Mouse (Mus musculus) limb, embryonic 11.5 days (tissue): ENCODE data around the gene Slc25a44. TPM values are rescaled to one million over a fixed set of nuclear protein-coding genes. Genes with fewer than 3 reads are reported as not detected.
A peak's percentile ranks its signal among the peaks of the same experiment; 100 is the strongest.

Source experiments
- ATAC-seq: fragments of 200-750 bp; cut with Nextera tagmentation; 2 replicates; pipeline ENCODE4 v1.8.0; 2017; ENCODE audit warnings: low read depth; ENCODE audit not compliant: insufficient number of reproducible peaks, low FRiP score, low TSS enrichment
- DNase-seq: peaks from one replicate; pipeline ENCODE4 v3.0.0-alpha.2; 2015; ENCODE audit warnings: low spot score
- H3K27ac ChIP-seq: fragments of 300-500 bp; sonication (generic); replicated peaks from 2 replicates; pipeline ENCODE4 v1.5.1; 2014; ENCODE audit warnings: low read depth, mild to moderate bottlenecking, low read length
- H3K27me3 ChIP-seq: fragments of 300-500 bp; sonication (generic); 2 replicates; pipeline ENCODE4 v1.6.1; 2014; ENCODE audit warnings: mild to moderate bottlenecking, low read length, mixed read lengths; ENCODE audit not compliant: control insufficient read depth, insufficient read depth
- H3K36me3 ChIP-seq: fragments of 300-500 bp; sonication (generic); 2 replicates; pipeline ENCODE4 v1.6.1; 2014; ENCODE audit warnings: mild to moderate bottlenecking, low read length, moderate library complexity, mixed read lengths; ENCODE audit not compliant: control insufficient read depth, insufficient read depth
- H3K4me1 ChIP-seq: fragments of 300-500 bp; sonication (generic); 2 replicates; pipeline ENCODE4 v1.6.1; 2014; ENCODE audit warnings: low read length, mixed read lengths; ENCODE audit not compliant: control insufficient read depth, insufficient read depth
- H3K4me2 ChIP-seq: fragments of 300-500 bp; sonication (generic); 2 replicates; pipeline ENCODE4 v1.6.1; 2014; ENCODE audit warnings: low read depth, mild to moderate bottlenecking, moderate library complexity; ENCODE audit not compliant: severe bottlenecking
- H3K4me3 ChIP-seq: fragments of 300-500 bp; sonication (generic); 2 replicates; pipeline ENCODE4 v1.5.1; 2014; ENCODE audit warnings: low read depth, low read length
- H3K9ac ChIP-seq: fragments of 300-500 bp; sonication (generic); 2 replicates; pipeline ENCODE4 v1.6.1; 2014; ENCODE audit warnings: mild to moderate bottlenecking, low read length
- H3K9me3 ChIP-seq: fragments of 300-500 bp; sonication (generic); 2 replicates; pipeline ENCODE4 v1.6.1; 2016; ENCODE audit warnings: low read length; ENCODE audit not compliant: control insufficient read depth
- WGBS: fragments of 180-500 bp; shearing (Covaris S2); extraction: QIAGEN DNeasy Blood & Tissue Kit; methylation state at CpG from one replicate; pipeline ENCODE4 v1.1.7; 2014; 5-methylcytosine and 5-hydroxymethylcytosine counted together
- polyA plus RNA-seq: library from polyadenylated mRNA; unstranded; fragments of >200 nt; fragmentation: Nextera tagmentation; extraction: Ambion mirVana; gene quantifications from 2 replicates; pipeline ENCODE4 v1.2.1, GENCODE M21; 2014

Slc25a44 gene
- polyA plus RNA-seq = 17.7 and 18.9 TPM in 2 replicates

DNA sequence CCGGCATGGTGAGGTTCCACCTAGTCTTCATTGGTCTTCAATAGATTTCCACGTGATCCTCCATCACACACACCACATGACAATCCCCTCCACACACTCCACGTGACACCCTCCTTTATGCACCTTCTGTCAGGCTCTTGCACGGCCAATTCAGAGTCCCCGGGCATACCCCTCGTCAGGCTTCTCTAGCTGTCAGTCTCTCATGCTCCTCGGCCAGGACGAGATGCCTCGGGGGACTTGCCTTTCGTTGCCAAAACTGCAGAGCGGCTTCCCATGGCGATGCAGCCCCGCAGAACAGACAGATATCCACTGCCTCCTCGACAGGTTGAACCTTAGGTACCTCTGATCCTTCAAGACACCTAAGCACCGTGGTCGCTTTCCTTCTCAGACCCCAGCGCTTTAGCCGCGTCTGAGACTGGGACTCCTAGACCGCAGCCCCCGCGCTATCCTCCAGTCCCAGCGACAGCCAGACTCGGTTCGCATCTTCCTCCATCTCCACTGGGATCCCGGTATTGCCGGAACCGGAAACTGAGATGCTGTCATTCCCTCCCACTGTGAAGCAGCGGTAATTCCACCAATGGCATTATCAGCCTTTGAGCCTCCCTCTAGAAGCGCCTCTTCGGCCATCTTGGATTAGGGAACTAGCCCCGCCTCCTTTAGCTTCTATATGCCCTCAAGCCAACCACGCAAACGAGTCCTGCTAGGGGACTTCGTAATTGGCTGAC lies at the start of gene Slc25a44:
Slc25a44 (minus strand) TSS at position 535 of the 725 bp plus-strand sequence.
- H3K4me2 ChIP-seq = peak within 1 kb of the TSS; percentile 89
- H3K36me3 ChIP-seq = peaks cover 6% of the 10 kb centered on the region; the same call in 1 of the 2 replicates
- ATAC-seq (peak; percentile 96), DNase-seq (peak; percentile 91)
- peak within 1 kb of the TSS; percentile 73 for H3K4me3 ChIP-seq
- H3K9me3 ChIP-seq = no peaks in the 10 kb centered on the region
- H3K9ac ChIP-seq = peak within 1 kb of the TSS; percentile 44
- 1% methylated on average over 35 of the region's 35 CpGs for WGBS
- H3K27ac ChIP-seq = no peak within 1 kb of the TSS
- H3K27me3 ChIP-seq = no peaks in the 10 kb centered on the region
- H3K4me1 ChIP-seq = peaks cover 5% of the 10 kb centered on the region

DNA sequence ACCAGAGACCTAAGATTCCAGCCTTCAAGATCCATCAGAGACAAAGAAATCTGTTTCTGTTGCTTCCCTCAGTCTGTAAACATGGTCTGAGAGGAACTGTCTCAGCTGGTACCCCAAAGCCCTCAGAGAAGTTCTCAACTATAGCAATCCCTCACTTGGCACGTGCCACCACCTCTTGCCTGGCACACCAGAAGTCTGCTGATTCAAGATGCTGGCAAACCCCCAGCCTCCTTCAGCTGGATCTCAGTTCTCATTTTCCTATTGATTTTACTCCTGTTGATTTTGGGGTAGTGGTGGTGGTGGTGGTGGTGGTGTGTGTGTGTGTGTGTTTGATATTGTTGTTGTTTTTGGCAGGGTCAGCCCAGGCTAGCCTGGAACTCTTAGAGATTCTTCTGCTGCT lies 48.6 kb upstream of the Slc25a44 start:
- DNase-seq = no peak
- H3K4me1 ChIP-seq = no peaks in the 10 kb centered on the region
- H3K4me3 ChIP-seq = no peak overlapping the region
- no peaks in the 10 kb centered on the region for H3K9me3 ChIP-seq
- no peaks in the 10 kb centered on the region for H3K27me3 ChIP-seq
- 90% methylated on average over 1 of the region's 1 CpGs for WGBS
- no peak overlapping the region for H3K4me2 ChIP-seq
- no peak for ATAC-seq
- no peaks in the 10 kb centered on the region for H3K36me3 ChIP-seq
- no peak overlapping the region for H3K27ac ChIP-seq
- 0 out of 2 replicates have a peak overlapping the region, but pooled peaks have one; percentile 7 for H3K9ac ChIP-seq

DNA sequence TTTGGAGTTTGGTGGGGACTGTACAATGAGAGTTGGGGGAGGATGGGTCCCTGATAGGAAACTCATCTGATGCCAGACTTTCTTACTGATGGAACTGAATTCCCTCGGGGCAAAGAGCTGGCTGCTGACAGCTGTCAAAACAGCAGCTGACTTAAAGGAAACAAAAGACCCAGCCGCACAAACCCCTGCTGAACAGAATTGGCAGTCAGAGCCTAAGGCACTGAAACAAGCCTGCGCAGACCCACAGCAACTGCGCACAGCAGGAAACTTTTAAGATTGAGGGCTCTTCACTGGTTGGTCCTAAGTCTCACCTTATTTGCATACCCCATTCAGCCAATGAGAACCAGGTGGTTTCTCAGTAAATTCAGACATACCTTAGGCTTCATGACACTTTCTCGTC lies 48.1 kb upstream of the Slc25a44 start:
- DNase-seq (no peak), ATAC-seq (no peak)
- H3K4me1 ChIP-seq = no peaks in the 10 kb centered on the region
- no peak overlapping the region for H3K9ac ChIP-seq
- no peaks in the 10 kb centered on the region for H3K9me3 ChIP-seq
- no peak overlapping the region for H3K4me2 ChIP-seq
- H3K4me3 ChIP-seq = no peak overlapping the region
- no peaks in the 10 kb centered on the region for H3K36me3 ChIP-seq
- 39% methylated on average over 5 of the region's 5 CpGs for WGBS
- H3K27me3 ChIP-seq = no peaks in the 10 kb centered on the region
- no peak overlapping the region for H3K27ac ChIP-seq

DNA sequence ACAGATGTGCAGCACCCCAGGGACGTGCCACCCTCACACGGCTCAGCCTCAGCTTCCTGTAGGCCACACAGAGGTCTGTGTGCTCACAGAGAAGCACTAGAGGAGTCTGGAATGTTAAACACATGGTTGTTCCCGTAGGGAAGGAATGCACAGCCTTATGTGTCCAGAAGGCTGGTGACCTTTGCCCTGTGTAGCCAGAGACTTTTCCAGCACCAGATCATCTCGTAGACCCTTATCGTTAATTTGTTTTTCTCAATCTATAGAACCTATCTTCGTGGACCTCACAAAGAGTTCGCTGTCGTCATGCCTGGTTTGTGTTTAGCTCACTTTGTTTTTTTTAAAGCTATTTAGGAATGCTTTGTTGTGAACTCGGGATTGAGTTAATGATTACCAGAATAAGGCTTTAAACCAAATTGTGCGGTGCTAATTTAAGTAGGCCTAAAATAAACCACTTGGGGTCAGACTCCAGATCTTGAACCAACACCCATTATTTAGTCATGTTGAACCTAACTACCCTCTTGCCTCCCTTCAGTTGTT lies 46.1 kb upstream of the Slc25a44 start:
- no peaks in the 10 kb centered on the region for H3K4me1 ChIP-seq
- no peak overlapping the region for H3K4me3 ChIP-seq
- H3K27me3 ChIP-seq = no peaks in the 10 kb centered on the region
- no peak overlapping the region for H3K4me2 ChIP-seq
- no peak overlapping the region for H3K27ac ChIP-seq
- no peaks in the 10 kb centered on the region for H3K36me3 ChIP-seq
- H3K9me3 ChIP-seq = no peaks in the 10 kb centered on the region
- no peak for ATAC-seq
- DNase-seq = no peak
- H3K9ac ChIP-seq = no peak overlapping the region
- 31% methylated on average over 10 of the region's 10 CpGs for WGBS

DNA sequence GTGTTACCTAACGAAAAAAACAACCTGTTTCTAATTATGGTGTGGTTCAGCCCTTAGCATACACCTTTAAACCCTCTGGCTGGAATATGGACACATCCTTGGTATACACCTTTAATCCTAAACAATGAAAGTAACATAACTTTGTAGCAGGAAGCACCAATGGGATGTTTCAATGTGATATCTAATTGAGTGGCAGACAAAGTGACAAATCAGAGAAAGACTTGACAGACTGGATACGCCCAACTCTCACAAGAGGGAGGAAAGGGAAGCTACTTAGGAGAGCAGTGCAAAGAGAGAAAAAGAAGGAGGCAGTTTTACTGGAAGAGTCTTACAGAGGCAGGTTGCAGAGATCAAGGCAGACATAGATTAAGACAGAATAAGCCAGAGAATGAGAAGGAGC lies 44.5 kb upstream of the Slc25a44 start:
- DNase-seq = no peak
- Histone ChIP-seq H3K9me3 (no peaks in the 10 kb centered on the region), H3K27ac (no peak overlapping the region), H3K9ac (no peak overlapping the region), H3K4me2 (no peak overlapping the region), H3K27me3 (no peaks in the 10 kb centered on the region), H3K36me3 (no peaks in the 10 kb centered on the region), H3K4me1 (no peaks in the 10 kb centered on the region), H3K4me3 (no peak overlapping the region)
- 68% methylated on average over 2 of the region's 2 CpGs for WGBS
- no peak for ATAC-seq

DNA sequence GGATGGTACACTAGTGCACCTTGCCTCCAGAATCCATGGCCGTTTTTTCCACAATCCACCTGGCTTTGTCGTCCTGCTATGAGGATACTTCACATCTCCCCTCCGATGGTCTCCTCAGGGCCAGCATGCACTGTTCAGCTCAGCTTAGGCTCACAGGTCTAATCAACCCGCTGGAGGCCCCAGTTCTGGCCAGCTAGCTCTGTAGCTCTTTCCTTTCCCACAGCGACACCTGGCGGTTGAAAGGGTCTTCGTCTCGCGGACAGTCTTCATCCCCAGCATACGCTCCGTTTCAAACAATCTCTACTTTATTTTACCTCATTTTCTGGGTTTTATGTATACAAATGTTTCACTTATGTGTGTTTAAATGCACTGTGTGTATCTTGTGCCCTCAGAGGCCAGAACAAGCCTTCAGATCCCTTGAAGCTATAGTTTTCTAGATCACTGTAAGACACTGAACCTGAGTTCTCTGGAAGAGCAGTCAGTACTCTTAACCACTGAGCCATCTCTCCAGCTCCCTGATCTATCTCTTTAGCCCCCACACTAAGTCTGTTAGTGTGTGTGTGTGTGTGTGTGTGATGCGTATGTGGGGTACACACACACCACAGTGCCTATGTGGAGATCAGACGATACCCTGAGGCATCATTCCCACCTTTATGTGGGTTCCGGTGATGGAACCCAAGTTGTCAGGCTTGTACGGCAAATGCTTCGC lies 42.3 kb upstream of the Slc25a44 start:
- no peak overlapping the region for H3K9ac ChIP-seq

DNA sequence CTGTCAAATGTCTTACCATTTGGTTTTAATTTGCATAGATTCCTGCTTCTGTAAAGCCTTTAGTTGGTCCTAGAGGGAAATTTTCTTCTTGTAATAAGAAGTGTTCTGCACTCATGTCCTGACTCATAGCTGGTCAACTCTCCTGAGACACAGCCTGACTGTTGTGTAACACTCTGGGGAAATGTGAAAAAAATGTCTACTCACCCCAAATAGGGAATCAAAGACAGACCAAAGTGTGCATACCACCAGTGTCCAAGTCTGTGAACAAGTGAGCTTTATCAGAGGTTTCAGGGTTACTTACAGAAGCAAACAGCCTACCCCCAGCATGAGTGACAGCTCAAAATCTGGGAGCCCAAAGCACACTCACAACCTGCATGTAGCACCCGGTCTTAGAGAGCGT lies 40.2 kb upstream of the Slc25a44 start:
- ATAC-seq = no peak
- no peak for DNase-seq
- 80% methylated on average over 2 of the region's 2 CpGs for WGBS

More for the DNA sequence above, 42.3 kb upstream of the Slc25a44 start:
- no peaks in the 10 kb centered on the region for H3K27me3 ChIP-seq
- WGBS = 32% methylated on average over 16 of the region's 16 CpGs
- ATAC-seq (peak; percentile 51; the same call in 1 of the 2 replicates), DNase-seq (peak; percentile 96)
- no peaks in the 10 kb centered on the region for H3K36me3 ChIP-seq
- H3K4me2 ChIP-seq = no peak overlapping the region
- H3K4me3 ChIP-seq = no peak overlapping the region
- H3K4me1 ChIP-seq = no peaks in the 10 kb centered on the region
- no peaks in the 10 kb centered on the region for H3K9me3 ChIP-seq
- H3K27ac ChIP-seq = no peak overlapping the region

DNA sequence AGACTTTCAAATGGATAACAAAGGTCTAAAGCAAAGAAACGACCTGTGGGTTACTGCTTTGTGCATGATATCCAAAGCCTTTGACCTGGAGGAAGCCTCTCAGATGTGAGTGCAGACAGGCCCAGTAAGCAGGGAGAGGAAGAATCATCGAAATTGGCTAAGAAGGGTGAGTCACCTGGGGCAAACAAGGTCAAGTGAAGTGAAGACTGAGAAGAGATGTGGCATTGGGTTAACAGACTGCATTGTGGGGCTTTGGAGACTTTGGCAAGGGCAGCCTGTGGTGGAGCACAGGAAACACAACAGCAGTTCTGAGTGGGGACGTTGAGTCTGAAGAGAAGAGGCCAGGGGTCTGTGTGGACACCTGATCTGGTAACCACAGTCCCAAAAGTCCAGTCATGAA lies 39.5 kb upstream of the Slc25a44 start:
- Histone ChIP-seq H3K36me3 (no peaks in the 10 kb centered on the region), H3K4me2 (no peak overlapping the region), H3K27ac (no peak overlapping the region), H3K4me1 (0 out of 2 replicates have a peak, but pooled peaks cover 2% of the 10 kb centered on the region), H3K4me3 (no peak overlapping the region), H3K9ac (no peak overlapping the region), H3K27me3 (peaks cover 2% of the 10 kb centered on the region; the same call in 1 of the 2 replicates), H3K9me3 (no peaks in the 10 kb centered on the region)
- DNase-seq (no peak), ATAC-seq (no peak)
- 56% methylated on average over 3 of the region's 3 CpGs for WGBS

More for the DNA sequence above, 40.2 kb upstream of the Slc25a44 start:
- Histone ChIP-seq H3K27ac (no peak overlapping the region), H3K9me3 (no peaks in the 10 kb centered on the region), H3K4me3 (no peak overlapping the region), H3K4me1 (0 out of 2 replicates have a peak, but pooled peaks cover 2% of the 10 kb centered on the region), H3K27me3 (peaks cover 2% of the 10 kb centered on the region; the same call in 1 of the 2 replicates), H3K9ac (no peak overlapping the region), H3K4me2 (no peak overlapping the region), H3K36me3 (no peaks in the 10 kb centered on the region)
